Mouse (Mus musculus): Measurements from ENCODE around the gene Mlycd. TPM values are rescaled to one million over a fixed set of nuclear protein-coding genes. Genes with fewer than 3 reads are reported as not detected.

Mlycd gene
- polyA plus RNA-seq, 1 experiment from 2014 or later: 12.1 TPM

DNA sequence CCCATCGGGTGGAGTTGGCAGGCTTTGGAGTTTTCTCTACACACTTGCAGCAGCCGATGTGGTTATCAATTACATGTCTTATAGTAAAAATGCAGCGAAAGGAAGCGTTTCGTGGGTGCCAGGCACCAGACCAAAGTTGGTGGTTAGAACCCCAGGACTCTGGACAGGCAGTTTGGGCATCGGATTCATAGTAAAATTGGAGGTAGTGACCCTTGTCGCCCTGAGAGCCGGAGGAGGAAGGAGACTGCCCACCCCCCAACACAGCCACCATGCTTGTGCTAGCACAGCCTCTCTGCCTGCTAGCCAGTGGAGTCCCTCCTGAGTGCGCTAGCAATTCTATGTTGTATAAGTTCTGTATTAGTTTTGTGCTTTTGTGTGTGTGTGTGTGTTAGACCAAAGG is 3.9 kb downstream of the Mlycd start:
- H3K9me3 ChIP-seq (replicated peaks; ENCODE audit: control insufficient read depth, low read length): no peaks in the 10 kb centered on the region
- H3K27me3 ChIP-seq (ENCODE audit: control insufficient read depth, insufficient read depth, low read depth, low read length): no peaks in the 10 kb centered on the region
- H3K9ac ChIP-seq (ENCODE audit: low read depth, low read length): no peak overlapping the region
- ATAC-seq (ENCODE audit: low read depth): no peak
- no peak overlapping the region for H3K4me2 ChIP-seq (ENCODE audit: low read depth, low read length)
- no peak overlapping the region for H3K4me3 ChIP-seq (ENCODE audit: low read depth, low read length)
- no peak overlapping the region for H3K27ac ChIP-seq (ENCODE audit: low read length)
- no peaks in the 10 kb centered on the region for H3K36me3 ChIP-seq (ENCODE audit: control insufficient read depth, insufficient read depth)
- H3K4me1 ChIP-seq (ENCODE audit: control insufficient read depth, low read depth, low read length): peaks cover 18% of the 10 kb centered on the region
- WGBS (ENCODE audit: insufficient replicate concordance): 73% methylated on average over 9 of the region's 9 CpGs

DNA sequence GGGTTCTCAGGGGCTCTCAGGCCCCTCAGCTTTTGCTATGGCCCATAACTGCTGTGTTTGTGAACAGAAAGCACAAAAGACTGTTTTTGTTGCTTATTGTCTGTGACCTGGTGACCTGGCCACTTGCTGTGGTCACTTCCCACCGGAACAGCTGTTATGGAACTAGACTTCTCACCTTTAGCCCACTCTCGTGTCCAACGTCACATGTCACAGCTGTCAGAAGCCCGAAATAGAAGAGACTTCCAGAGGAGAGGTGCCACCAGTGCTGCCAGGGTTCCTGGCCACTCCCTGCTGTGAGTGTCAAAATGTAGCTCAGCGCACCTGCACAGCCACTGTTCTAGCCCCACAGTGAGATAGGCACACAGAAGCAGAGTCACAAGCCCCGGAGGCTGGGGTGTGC is 4.6 kb downstream of the Mlycd start:
- Histone ChIP-seq H3K4me1 (ENCODE audit: control insufficient read depth, low read depth, low read length) (peaks cover 15% of the 10 kb centered on the region), H3K4me3 (ENCODE audit: low read depth, low read length) (no peak overlapping the region), H3K27ac (ENCODE audit: low read length) (no peak overlapping the region), H3K9ac (ENCODE audit: low read depth, low read length) (no peak overlapping the region), H3K36me3 (ENCODE audit: control insufficient read depth, insufficient read depth) (no peaks in the 10 kb centered on the region), H3K9me3 (replicated peaks; ENCODE audit: control insufficient read depth, low read length) (no peaks in the 10 kb centered on the region), H3K4me2 (ENCODE audit: low read depth, low read length) (no peak overlapping the region), H3K27me3 (ENCODE audit: control insufficient read depth, insufficient read depth, low read depth, low read length) (no peaks in the 10 kb centered on the region)
- WGBS (ENCODE audit: insufficient replicate concordance): 61% methylated on average over 6 of the region's 6 CpGs
- ATAC-seq (ENCODE audit: low read depth): no peak

DNA sequence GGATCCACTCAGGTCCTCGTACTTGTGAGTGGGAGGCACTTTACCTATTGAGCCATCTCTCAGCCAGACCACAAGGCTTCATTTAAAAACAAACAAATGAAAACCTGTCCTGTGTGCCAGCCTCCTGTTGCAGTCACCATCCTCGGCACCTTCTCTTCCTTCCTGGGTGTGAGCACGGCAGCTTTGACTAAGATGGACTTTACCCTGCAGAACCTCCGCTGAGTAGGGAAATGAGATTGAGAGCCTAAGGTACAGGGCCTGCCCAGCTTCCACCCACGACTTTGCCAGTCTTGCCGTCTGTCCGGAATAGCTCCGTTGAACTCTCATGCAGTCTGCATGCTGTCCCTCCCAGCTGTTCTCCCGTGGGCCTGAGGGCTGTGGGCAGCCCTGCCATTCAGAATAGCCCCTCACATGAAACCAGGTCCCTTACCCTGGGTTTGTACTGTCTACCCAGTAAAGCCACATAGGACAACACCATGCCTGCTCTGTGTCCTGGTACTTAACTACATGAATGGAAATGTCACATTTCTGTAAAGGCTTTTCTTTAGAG is 5.5 kb downstream of the Mlycd start:
- Histone ChIP-seq H3K4me2 (ENCODE audit: low read depth, low read length) (no peak overlapping the region), H3K9ac (ENCODE audit: low read depth, low read length) (no peak overlapping the region), H3K9me3 (replicated peaks; ENCODE audit: control insufficient read depth, low read length) (no peaks in the 10 kb centered on the region), H3K4me1 (ENCODE audit: control insufficient read depth, low read depth, low read length) (peaks cover 14% of the 10 kb centered on the region), H3K27me3 (ENCODE audit: control insufficient read depth, insufficient read depth, low read depth, low read length) (no peaks in the 10 kb centered on the region), H3K4me3 (ENCODE audit: low read depth, low read length) (no peak overlapping the region), H3K36me3 (ENCODE audit: control insufficient read depth, insufficient read depth) (no peaks in the 10 kb centered on the region), H3K27ac (ENCODE audit: low read length) (no peak overlapping the region)
- 61% methylated on average over 9 of the region's 9 CpGs for WGBS (ENCODE audit: insufficient replicate concordance)
- ATAC-seq (ENCODE audit: low read depth): no peak

DNA sequence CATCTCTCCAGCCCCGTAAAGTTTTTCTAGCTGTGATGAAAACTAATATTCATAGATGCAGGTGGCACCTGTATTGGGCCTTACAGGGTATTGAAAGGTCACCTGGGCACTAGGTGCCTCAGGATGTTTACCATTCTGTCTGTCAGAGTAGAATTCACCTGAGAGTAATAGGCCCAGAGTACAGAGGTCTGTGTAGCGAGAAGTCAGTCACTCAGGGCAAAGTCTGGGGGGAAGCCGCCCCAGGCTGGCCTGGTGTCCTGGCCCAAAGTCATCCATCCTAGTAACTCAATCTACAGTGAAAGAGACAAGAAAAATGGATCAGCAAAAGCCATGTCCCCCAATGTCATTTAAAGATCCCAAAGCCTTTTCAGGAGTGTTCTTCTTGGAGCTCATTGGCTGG is 6.2 kb downstream of the Mlycd start:
- Histone ChIP-seq H3K36me3 (ENCODE audit: control insufficient read depth, insufficient read depth) (no peaks in the 10 kb centered on the region), H3K9ac (ENCODE audit: low read depth, low read length) (no peak overlapping the region), H3K4me2 (ENCODE audit: low read depth, low read length) (no peak overlapping the region), H3K27ac (ENCODE audit: low read length) (no peak overlapping the region), H3K4me1 (ENCODE audit: control insufficient read depth, low read depth, low read length) (peaks cover 7% of the 10 kb centered on the region), H3K4me3 (ENCODE audit: low read depth, low read length) (no peak overlapping the region), H3K9me3 (replicated peaks; ENCODE audit: control insufficient read depth, low read length) (no peaks in the 10 kb centered on the region), H3K27me3 (ENCODE audit: control insufficient read depth, insufficient read depth, low read depth, low read length) (no peaks in the 10 kb centered on the region)
- ATAC-seq (ENCODE audit: low read depth): peak; percentile 74
- 58% methylated on average over 3 of the region's 3 CpGs for WGBS (ENCODE audit: insufficient replicate concordance)

DNA sequence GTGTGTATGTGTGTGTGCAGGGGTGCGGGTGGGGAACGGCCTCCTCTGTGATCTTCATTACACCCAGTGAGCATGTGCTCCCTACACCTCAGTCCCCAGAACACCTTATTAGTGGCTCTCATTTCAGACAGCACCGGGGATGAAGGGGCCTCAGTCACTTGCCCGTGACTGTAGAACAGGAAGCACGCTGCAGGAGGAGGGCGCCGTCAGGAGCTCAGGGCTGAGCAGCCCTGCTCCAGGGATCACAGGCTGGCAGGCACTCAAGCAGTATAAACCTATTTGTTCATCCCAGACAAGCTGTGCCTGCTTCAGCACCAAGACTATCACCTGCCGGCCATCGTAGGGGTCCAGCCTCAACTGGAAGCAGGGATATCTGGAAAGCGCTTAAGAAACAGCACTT is 9.2 kb downstream of the Mlycd start:
- Histone ChIP-seq H3K4me3 (ENCODE audit: low read depth, low read length) (no peak overlapping the region), H3K9ac (ENCODE audit: low read depth, low read length) (no peak overlapping the region), H3K4me1 (ENCODE audit: control insufficient read depth, low read depth, low read length) (peaks cover 3% of the 10 kb centered on the region; the same call in 1 of the 2 replicates), H3K36me3 (ENCODE audit: control insufficient read depth, insufficient read depth) (no peaks in the 10 kb centered on the region), H3K27me3 (ENCODE audit: control insufficient read depth, insufficient read depth, low read depth, low read length) (no peaks in the 10 kb centered on the region), H3K9me3 (replicated peaks; ENCODE audit: control insufficient read depth, low read length) (no peaks in the 10 kb centered on the region), H3K4me2 (ENCODE audit: low read depth, low read length) (no peak overlapping the region), H3K27ac (ENCODE audit: low read length) (no peak overlapping the region)
- ATAC-seq (ENCODE audit: low read depth): no peak
- 58% methylated on average over 10 of the region's 10 CpGs for WGBS (ENCODE audit: insufficient replicate concordance)

DNA sequence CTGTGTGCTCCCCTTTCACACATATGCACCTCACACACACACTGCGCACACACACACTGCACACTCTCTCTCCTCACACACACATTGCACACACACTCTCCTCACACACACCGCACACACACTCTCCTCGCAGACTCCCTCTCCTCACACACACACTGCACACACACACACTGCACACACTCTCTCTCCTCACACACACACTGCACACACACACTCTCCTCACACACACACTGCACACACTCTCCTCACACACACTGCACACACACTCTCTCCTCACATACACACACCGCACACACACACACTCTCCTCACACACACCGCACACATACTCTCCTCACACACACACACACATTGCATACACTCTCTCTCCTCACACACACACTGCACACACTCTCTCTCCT is 10.0 kb downstream of the Mlycd start:
- no peak for ATAC-seq (ENCODE audit: low read depth)

DNA sequence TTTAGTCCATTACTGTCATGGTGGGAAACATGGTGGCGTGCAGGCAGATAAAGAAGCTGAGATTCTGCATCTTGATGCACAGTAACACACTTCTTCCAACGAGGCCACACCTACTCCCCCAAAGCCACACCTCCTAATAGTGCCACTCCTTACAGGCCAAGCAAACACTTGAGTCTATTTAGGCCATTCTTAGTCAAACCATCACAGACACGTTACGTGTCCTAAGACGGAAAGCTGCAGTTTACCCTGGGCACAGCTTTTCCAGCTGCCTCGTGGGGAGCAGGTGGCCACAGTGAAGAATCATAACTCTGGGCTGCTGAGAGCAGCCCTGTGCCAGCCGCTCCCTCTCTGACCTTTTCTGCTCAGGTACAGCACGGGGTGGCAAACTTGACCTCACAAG is 13.6 kb downstream of the Mlycd start:
- Histone ChIP-seq H3K4me1 (ENCODE audit: control insufficient read depth, low read depth, low read length) (peaks cover 9% of the 10 kb centered on the region), H3K27me3 (ENCODE audit: control insufficient read depth, insufficient read depth, low read depth, low read length) (no peaks in the 10 kb centered on the region), H3K27ac (ENCODE audit: low read length) (no peak overlapping the region), H3K36me3 (ENCODE audit: control insufficient read depth, insufficient read depth) (no peaks in the 10 kb centered on the region), H3K9me3 (replicated peaks; ENCODE audit: control insufficient read depth, low read length) (no peaks in the 10 kb centered on the region), H3K4me3 (ENCODE audit: low read depth, low read length) (no peak overlapping the region), H3K9ac (ENCODE audit: low read depth, low read length) (no peak overlapping the region), H3K4me2 (ENCODE audit: low read depth, low read length) (no peak overlapping the region)
- WGBS (ENCODE audit: insufficient replicate concordance): 69% methylated on average over 8 of the region's 8 CpGs
- ATAC-seq (ENCODE audit: low read depth): no peak

More for the DNA sequence above, 10.0 kb downstream of the Mlycd start:
- H3K4me3 ChIP-seq (ENCODE audit: low read depth, low read length): no peak overlapping the region
- H3K27me3 ChIP-seq (ENCODE audit: control insufficient read depth, insufficient read depth, low read depth, low read length): no peaks in the 10 kb centered on the region
- H3K27ac ChIP-seq (ENCODE audit: low read length): no peak overlapping the region
- no peaks in the 10 kb centered on the region for H3K9me3 ChIP-seq (replicated peaks; ENCODE audit: control insufficient read depth, low read length)
- H3K36me3 ChIP-seq (ENCODE audit: control insufficient read depth, insufficient read depth): no peaks in the 10 kb centered on the region
- H3K9ac ChIP-seq (ENCODE audit: low read depth, low read length): no peak overlapping the region
- WGBS (ENCODE audit: insufficient replicate concordance): 87% methylated on average over 5 of the region's 5 CpGs
- no peaks in the 10 kb centered on the region; the same call in 1 of the 2 replicates for H3K4me1 ChIP-seq (ENCODE audit: control insufficient read depth, low read depth, low read length)
- no peak overlapping the region for H3K4me2 ChIP-seq (ENCODE audit: low read depth, low read length)

DNA sequence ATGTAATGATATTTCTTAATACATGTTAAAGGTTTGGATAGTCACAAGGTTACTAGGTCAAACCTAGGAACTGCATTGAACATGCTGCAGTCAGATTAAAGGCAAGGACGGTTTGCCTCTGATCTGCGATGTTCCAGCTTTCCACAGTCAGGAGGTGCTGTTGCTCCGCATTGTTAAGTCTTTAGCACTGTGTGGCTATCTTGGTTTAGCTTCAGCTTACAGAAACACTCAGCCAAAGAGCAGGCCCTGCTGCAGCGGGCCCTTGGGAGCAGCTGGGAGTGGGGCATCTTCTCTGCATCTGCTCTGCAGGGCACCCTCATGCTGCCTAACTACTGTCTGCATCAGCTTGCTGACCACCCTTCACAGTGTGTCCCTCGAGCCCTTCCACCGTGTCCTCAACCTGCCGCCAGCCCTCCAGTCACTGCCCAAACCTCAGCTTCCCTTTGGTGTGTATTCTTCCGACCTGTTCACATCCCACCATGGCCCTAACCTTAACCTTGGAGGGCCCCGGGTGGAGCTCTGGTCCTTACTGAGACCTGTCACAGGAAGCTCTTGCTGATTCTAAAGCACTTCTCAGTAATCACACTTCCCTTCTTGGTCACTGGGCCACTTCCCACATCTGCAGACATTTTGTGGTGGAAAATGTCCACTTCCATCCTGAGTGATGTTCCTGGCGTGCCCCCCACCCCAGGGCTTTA is 17.5 kb downstream of the Mlycd start:
- H3K36me3 ChIP-seq (ENCODE audit: control insufficient read depth, insufficient read depth): no peaks in the 10 kb centered on the region
- H3K27me3 ChIP-seq (ENCODE audit: control insufficient read depth, insufficient read depth, low read depth, low read length): no peaks in the 10 kb centered on the region
- H3K9me3 ChIP-seq (replicated peaks; ENCODE audit: control insufficient read depth, low read length): no peaks in the 10 kb centered on the region
- H3K4me1 ChIP-seq (ENCODE audit: control insufficient read depth, low read depth, low read length): peaks cover 9% of the 10 kb centered on the region
- H3K4me2 ChIP-seq (ENCODE audit: low read depth, low read length): 0 out of 2 replicates have a peak overlapping the region, but pooled peaks have one; percentile 54
- peak; percentile 7; the same call in 1 of the 2 replicates for ATAC-seq (ENCODE audit: low read depth)
- H3K4me3 ChIP-seq (ENCODE audit: low read depth, low read length): no peak overlapping the region
- 43% methylated on average over 10 of the region's 10 CpGs for WGBS (ENCODE audit: insufficient replicate concordance)
- no peak overlapping the region for H3K9ac ChIP-seq (ENCODE audit: low read depth, low read length)
- no peak overlapping the region for H3K27ac ChIP-seq (ENCODE audit: low read length)

DNA sequence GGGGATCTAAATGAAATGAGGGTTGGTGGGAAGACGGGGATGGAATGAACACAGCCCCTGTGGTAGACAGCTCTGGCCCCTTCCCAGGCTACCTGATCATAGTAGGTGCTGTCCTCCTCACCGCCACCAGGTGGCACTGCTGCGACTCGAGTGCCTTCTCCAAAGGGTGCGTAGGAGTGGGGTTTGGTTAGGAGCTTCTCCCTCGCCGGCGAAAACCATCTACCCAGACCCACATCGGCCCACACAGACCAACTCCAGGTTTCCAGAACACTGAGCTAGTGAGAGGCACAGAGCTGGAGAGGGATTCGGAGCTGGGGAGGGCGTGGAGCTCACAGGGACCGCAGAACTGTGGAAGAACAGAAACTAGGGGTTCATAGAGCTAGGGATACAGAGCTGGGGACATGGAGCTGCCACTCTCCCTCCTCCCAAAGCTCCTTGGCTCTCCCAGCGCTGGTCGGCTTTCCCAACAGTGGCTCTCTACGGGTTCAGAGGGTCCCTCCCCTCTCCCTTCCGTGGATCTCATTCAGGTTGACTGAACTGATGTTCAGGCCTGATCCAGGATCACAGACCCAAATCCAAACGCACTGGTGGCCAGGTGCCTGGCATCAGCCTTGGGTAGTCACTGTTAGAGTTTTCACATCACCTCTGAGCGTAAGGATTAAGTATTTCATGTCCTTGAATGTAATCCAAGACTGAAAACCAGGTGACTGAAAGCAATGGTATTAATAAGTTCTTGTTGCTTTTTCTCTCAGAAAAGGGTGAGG is 18.2 kb downstream of the Mlycd start:
- peak overlapping the region; percentile 54 for H3K4me2 ChIP-seq (ENCODE audit: low read depth, low read length)
- H3K36me3 ChIP-seq (ENCODE audit: control insufficient read depth, insufficient read depth): no peaks in the 10 kb centered on the region
- H3K9me3 ChIP-seq (replicated peaks; ENCODE audit: control insufficient read depth, low read length): no peaks in the 10 kb centered on the region
- peak; percentile 65 for ATAC-seq (ENCODE audit: low read depth)
- H3K4me1 ChIP-seq (ENCODE audit: control insufficient read depth, low read depth, low read length): peaks cover 9% of the 10 kb centered on the region
- 9% methylated on average over 18 of the region's 18 CpGs for WGBS (ENCODE audit: insufficient replicate concordance)
- no peaks in the 10 kb centered on the region for H3K27me3 ChIP-seq (ENCODE audit: control insufficient read depth, insufficient read depth, low read depth, low read length)
- H3K27ac ChIP-seq (ENCODE audit: low read length): no peak overlapping the region
- H3K9ac ChIP-seq (ENCODE audit: low read depth, low read length): no peak overlapping the region
- H3K4me3 ChIP-seq (ENCODE audit: low read depth, low read length): 0 out of 2 replicates have a peak overlapping the region, but pooled peaks have one; percentile 19

Measured in liver, embryonic 16.5 days (tissue).